Mouse (Mus musculus) olfactory bulb, adult 2 months (tissue): ENCODE measurements around the gene Serbp1. TPM values are rescaled to one million over a fixed set of nuclear protein-coding genes. Genes with fewer than 3 reads are reported as not detected.

ENCODE experiments used
- H3K27ac ChIP-seq: fragments of 200-500 bp; 2 replicates; pipeline ENCODE4 v1.5.1; 2012; ENCODE audit warnings: low read depth, low read length; ENCODE audit not compliant: insufficient read depth
- H3K4me1 ChIP-seq: fragments of 200-500 bp; 2 replicates; pipeline ENCODE4 v1.6.1; 2012; ENCODE audit warnings: low read length; ENCODE audit not compliant: control insufficient read depth, insufficient read depth
- H3K4me3 ChIP-seq: fragments of 200-500 bp; 2 replicates; pipeline ENCODE4 v1.5.1; 2012; ENCODE audit warnings: mild to moderate bottlenecking, low read depth, low read length, moderate library complexity; ENCODE audit not compliant: insufficient read depth
- CTCF ChIP-seq: fragments of 200-500 bp; IDR thresholded peaks from 2 replicates; pipeline ENCODE4 v1.5.1; 2012; ENCODE audit warnings: low read depth, mild to moderate bottlenecking, low read length, moderate library complexity; ENCODE audit not compliant: insufficient read depth
- POLR2A ChIP-seq: fragments of 200-500 bp; IDR thresholded peaks from 2 replicates; pipeline ENCODE4 v1.6.1; 2012; ENCODE audit warnings: mild to moderate bottlenecking, low read depth, low read length, moderate library complexity; ENCODE audit not compliant: insufficient read depth
- WGBS: fragments of 180-500 bp; shearing (Covaris S2); methylation state at CpG from one replicate; pipeline ENCODE4 v1.1.7; 2018; 5-methylcytosine and 5-hydroxymethylcytosine counted together
- polyA plus RNA-seq: library from polyadenylated mRNA; stranded (reverse); fragments of >200 nt; gene quantifications from 2 replicates; pipeline ENCODE4 v1.2.4, GENCODE M21; 2012; ENCODE audit warnings: low replicate concordance; ENCODE audit not compliant: missing spikeins, insufficient read depth, insufficient read length

Gene Serbp1
- polyA plus RNA-seq, 1 experiment = not detected

DNA sequence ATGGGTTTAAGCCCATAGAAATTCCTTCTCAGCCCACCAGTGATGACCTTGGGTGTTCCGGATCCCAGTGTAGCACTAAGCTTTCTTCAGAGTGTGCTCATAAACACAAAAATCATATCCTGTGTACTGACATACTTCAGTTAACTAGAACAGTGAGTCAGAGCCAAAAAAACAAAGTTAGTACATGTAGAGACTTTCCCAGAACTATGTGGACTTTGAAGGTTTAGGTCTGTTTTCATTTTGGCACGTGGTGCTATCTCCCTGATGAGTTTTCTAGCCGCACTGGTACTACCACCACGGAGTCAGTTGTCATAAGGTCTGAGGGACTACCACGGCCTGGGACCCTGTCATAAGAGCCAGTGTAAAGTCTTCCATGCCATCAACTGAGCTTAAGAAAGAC, 6.5 kb downstream of the Serbp1 start:
- no peaks in the 10 kb centered on the region for H3K4me1 ChIP-seq
- H3K4me3 ChIP-seq = no peak overlapping the region
- TF ChIP-seq POLR2A (no peak), CTCF (no peak)
- WGBS = 91% methylated on average over 5 of the region's 5 CpGs
- H3K27ac ChIP-seq = no peak overlapping the region

DNA sequence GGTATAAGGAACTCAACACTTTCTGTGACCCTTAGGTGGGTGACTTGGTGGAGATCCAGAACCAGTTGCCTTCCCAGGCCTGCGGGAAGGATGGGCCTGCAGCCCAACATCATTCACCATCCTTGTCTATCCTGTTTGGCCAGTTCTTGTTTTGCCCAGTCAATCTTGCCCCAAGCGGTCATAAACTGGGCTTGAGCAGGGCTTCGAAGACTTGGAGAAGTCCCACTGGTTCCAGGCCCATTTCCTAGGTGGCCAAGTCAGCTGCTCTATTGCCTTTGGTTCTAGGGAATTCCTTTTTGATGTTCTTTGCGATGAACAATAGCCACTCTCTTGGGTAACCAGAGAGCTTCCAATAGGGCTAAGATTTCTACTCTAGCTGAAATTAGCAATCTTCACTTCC, 13.1 kb downstream of the Serbp1 start:
- TF ChIP-seq POLR2A = no peak
- TF ChIP-seq CTCF = no peak
- 91% methylated on average over 4 of the region's 4 CpGs for WGBS
- Histone ChIP-seq H3K4me3 (no peak overlapping the region), H3K4me1 (no peaks in the 10 kb centered on the region), H3K27ac (no peak overlapping the region)

DNA sequence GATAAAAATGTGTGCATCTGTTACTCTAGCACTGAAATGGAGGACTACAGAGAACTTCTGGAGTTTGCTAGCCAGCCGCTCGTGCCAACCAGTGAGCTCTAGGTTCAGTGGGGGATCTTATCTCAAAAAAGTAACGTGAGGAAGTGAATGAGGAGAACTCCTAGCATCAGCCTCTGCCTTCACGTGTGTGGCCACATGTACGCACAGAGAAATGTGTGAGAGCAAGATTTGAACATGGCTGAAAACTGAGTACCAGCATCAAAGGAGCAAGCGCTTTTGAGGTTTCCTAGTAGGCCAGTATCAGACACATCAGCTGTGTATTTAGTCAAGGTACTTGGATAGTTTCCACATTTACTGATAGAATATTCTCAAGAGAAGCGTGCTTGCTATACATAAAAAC, 27.0 kb downstream of the Serbp1 start:
- H3K27ac ChIP-seq = no peak overlapping the region
- no peak for TF ChIP-seq POLR2A
- H3K4me1 ChIP-seq = no peaks in the 10 kb centered on the region
- WGBS = 93% methylated on average over 7 of the region's 7 CpGs
- no peak overlapping the region for H3K4me3 ChIP-seq

DNA sequence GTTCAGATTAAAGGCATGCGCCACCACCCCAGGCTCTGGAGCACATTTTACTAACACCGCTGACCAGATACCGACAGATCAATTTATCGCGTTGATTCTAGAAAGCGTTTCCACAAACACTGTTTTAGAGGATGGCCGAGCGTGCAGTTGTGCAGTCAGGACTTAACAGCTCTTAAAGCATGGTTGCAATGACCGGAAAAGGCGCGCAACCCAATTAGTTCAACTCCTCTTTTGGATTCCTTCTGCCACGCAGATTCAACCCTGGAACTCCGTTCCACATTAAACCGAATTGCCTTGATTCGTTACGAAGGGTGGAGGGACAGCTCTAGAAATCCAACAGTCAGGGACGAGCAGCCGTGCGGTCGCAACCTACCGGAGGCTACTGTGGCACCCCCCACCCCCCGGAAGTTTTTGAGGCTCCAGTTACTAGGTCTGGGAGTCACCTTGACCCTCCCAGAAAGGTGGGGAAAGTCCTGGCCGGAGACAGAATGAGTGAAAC, 28.2 kb downstream of the Serbp1 start:
- Histone ChIP-seq H3K4me3 (peak overlapping the region; percentile 62), H3K27ac (no peak overlapping the region), H3K4me1 (no peaks in the 10 kb centered on the region)
- TF ChIP-seq POLR2A (no peak), CTCF (no peak)
- WGBS = under 1% methylated on average over 23 of the region's 23 CpGs

DNA sequence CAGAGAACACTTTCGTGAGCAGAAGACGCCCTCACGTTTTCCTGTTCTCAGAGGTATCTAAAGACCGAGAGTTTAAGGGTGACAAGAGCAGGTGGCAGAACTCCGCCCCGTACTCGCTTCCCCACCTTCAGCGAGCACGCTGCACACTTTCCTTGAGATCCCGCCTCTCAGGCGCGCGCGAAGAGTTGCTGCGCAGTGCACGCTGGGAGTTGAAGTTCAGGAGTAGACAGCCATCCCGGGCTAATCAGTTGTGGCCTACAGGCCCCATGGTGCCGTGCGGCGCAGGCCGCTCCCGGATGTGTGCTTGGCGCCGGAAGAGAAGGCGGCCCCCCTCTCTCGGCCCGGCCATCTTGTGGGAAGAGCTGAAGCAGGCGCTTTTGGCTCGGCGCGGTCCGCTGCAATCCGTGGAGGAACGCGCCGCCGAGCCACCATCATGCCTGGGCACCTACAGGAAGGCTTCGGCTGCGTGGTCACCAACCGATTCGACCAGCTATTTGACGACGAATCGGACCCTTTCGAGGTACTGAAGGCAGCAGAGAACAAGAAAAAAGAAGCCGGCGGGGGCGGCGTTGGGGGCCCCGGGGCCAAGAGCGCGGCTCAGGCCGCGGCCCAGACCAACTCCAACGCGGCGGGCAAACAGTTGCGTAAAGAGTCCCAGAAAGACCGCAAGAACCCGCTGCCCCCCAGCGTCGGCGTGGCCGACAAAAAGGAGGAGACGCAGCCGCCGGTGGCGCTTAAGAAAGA, 28.9 kb downstream of the Serbp1 start:
- peak overlapping the region; percentile 68 for H3K4me3 ChIP-seq
- H3K27ac ChIP-seq = peak overlapping the region; percentile 60
- WGBS = under 1% methylated on average over 68 of the region's 68 CpGs
- peaks cover 2% of the 10 kb centered on the region; the same call in 1 of the 2 replicates for H3K4me1 ChIP-seq
- TF ChIP-seq POLR2A (peak; percentile 83), CTCF (no peak)

DNA sequence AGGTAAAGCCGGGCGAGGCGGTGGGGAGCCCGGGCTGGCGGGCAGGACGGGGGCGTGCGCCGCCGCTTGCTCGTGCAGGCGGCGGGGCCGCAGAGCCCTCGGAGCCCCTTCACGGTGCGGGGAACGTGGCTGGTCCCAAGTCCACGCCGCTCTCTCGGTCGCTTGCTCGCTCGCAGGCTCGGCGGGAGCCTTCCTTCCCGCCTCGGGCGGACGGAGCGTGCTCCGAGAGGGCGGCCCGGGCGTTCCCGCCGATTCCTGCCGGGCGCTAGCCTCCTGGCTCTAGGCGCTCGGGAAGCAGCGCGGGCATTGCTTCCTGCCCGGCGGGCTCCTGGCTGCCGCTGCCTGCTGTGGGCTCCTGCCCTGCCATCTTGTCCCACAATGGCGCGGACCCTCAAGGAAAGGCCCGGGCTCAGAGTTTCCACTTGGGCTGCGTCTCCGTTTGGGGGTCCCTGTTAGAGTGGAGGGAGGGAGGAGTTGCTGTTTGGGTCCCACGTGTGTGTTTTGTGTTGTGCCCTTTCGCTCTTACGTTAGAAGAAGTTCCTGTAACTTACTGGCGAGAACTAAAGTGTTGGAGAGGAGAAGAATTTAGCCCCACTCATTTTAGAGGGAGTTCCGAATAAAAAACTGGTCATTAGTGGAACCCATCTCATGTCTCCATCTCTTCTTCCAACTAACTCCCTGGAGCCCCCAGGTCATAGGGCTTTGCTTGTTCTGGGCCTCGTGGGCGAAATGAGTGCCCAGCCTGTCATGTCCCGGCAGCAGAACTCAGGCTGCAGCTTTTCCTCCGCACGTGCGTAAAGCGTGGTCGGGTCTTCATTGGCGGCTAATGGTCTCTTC, 29.6 kb downstream of the Serbp1 start:
- TF ChIP-seq POLR2A = no peak
- no peak for TF ChIP-seq CTCF
- under 1% methylated on average over 65 of the region's 65 CpGs for WGBS
- peak overlapping the region; percentile 60; the same call in 1 of the 2 replicates for H3K27ac ChIP-seq
- peaks cover 2% of the 10 kb centered on the region; the same call in 1 of the 2 replicates for H3K4me1 ChIP-seq
- H3K4me3 ChIP-seq = peak overlapping the region; percentile 68

DNA sequence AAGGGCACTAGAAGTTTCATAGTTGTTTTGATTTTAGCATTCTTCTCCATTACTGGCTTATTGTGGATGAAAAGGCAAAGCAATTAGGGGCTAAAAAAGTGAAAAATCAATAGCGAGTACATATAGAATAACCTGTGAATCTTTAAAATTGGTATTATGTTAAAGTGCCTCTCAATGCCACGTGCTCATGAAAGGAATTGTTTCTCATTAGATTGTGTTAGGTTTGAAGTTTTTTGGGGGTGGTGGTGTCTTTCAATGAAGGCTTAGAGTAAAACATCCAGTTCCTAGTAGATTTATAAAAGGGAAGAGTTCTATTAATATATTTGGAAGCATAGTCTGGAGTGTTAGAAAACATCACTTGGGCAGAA, 30.3 kb downstream of the Serbp1 start:
- Histone ChIP-seq H3K4me1 (peaks cover 2% of the 10 kb centered on the region; the same call in 1 of the 2 replicates), H3K4me3 (peak overlapping the region; percentile 68), H3K27ac (no peak overlapping the region)
- WGBS = 0% methylated on average over 2 of the region's 2 CpGs
- no peak for TF ChIP-seq CTCF
- TF ChIP-seq POLR2A = no peak

DNA sequence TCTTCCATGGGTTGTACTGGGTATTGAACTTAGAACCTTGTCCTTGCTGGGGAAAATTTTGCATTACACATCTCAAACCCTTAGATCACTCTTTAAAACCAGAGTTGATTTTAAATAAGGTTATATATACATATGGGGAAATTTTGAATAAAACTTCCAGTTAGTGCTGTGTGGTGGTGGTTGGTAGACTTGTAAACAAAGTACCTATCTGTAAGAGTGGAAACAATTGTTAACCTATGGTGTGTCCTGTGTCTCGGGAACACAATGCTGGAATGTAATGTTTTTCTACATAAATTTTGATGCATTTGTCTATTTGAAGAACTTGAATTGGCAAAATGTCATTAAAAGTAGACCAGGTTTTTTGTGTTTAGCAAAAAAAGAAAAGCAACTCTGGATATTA, 31.0 kb downstream of the Serbp1 start:
- Histone ChIP-seq H3K27ac (no peak overlapping the region), H3K4me3 (no peak overlapping the region), H3K4me1 (peaks cover 2% of the 10 kb centered on the region; the same call in 1 of the 2 replicates)
- 19% methylated on average over 1 of the region's 1 CpGs for WGBS
- TF ChIP-seq POLR2A (no peak), CTCF (no peak)

DNA sequence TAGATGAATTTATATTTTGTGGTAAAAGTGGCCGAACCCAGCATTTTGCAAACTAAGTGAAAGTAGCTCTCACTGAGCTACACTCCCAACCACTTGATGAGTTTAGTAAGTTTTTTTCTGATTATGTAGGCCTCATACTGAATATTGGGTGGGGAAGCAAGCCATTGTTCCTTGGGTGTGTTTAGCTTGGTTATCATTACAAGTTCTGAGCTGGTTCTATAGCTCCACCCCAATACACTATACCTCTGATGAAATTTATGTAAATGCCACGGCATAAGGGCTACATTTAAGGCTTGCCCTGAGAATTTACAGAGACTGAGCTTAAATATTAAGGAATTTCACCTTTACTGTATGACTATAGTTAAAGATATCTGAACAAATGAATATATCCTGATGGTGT, 31.5 kb downstream of the Serbp1 start:
- TF ChIP-seq CTCF = no peak
- TF ChIP-seq POLR2A = no peak
- Histone ChIP-seq H3K4me3 (no peak overlapping the region), H3K4me1 (peaks cover 2% of the 10 kb centered on the region; the same call in 1 of the 2 replicates), H3K27ac (no peak overlapping the region)
- WGBS = 34% methylated on average over 2 of the region's 2 CpGs
